Mouse (Mus musculus) Patski (cell line): ENCODE measurements at regions not wholly inside any gene's neighbourhood (a gene's known extent, or its start where the extent isn't known, plus 50 kb on each side); places are given as distances from the start of the nearest gene placed in this dataset.
"Not testable (repeated sequence)": the region's sequence is repeated elsewhere in the genome, so short reads cannot be mapped to it uniquely, and the experiment has no call there.

Experiments used
- ATAC-seq: fragments of 100-300 bp; one replicate; pipeline ENCODE4 v1.8.0; 2021
- CTCF ChIA-PET: fragments of 350-600 bp; sonication (Branson Sonifier 250); formaldehyde crosslinking; loops from one replicate; lab custom pipeline; 2022; ENCODE audit warnings: inconsistent platforms; lab: Charles Lee
- POLR2A ChIA-PET: fragments of 350-600 bp; sonication (Branson Sonifier 250); formaldehyde crosslinking; loops from one replicate; lab custom pipeline; 2022; ENCODE audit warnings: antibody characterized with exemption, inconsistent platforms; lab: Charles Lee
- DNase-seq: peaks from one replicate; pipeline ENCODE4 v3.0.0-alpha.2; 2011; ENCODE audit warnings: low read depth, low spot score
- H3K27me3 ChIP-seq: fragments of 371-371 bp; one replicate; pipeline ENCODE4 v1.5.1; 2021
- CTCF ChIP-seq: fragments of 100-300 bp; IDR thresholded peaks from one replicate; pipeline ENCODE4 v1.5.1; 2021
- in situ Hi-C: fragments of 300-500 bp; cut with MboI; formaldehyde crosslinking; loops from 3 replicates; pipeline ENCODE4 v1.11.1; 2018; ENCODE audit warnings: low pct_unique_long_range_greater_than_20kb, mixed read lengths

DNA sequence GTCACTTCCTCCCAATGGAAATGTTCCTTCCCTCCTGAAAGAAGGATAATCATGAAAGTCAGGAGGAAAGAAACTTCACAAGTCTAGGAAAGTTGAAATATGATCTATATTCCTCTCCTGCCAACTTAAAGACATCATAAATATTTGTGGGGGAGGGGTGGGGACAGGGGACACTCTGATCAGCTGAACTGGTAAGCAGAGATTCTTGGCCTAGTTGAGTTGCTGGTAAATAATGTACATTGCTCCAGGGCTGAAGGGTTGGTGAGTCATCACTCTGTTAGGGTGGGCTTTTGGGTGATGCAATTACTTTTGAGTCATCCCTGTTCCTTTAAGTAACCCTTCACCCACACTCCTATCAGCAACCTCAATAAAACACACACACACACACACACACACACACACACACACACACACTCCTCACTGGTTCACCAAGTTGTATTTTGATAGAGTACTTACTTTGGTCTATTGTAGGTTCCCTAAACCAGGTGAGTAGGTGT lies 56.0 kb downstream of the Ccdc71l start:
- no peak for DNase-seq
- CTCF ChIA-PET: no interaction called here
- no peak for ATAC-seq
- no peak for TF ChIP-seq CTCF
- H3K27me3 ChIP-seq: no peaks in the 10 kb centered on the region
- in situ Hi-C loops: no loop called here
- POLR2A ChIA-PET: no interaction called here

DNA sequence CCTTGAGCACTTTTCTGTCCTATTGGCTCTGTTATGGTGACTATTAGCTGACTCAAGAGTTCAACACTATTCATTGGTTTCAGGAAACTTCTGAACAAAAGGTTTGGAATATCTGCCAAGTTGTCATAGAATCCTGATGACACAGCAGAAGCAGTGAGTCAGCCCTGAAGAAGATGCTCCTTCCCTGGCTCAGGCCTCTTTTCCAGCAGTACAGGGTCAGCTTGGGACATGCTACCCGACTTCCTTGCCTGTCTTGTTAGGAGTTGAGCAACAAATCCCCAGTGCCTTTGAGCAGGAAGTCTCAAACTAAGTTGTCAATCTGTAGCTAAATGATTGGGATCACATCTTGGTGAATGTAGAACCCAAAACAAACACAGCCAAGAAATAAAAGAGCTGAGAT lies 56.6 kb downstream of the Ccdc71l start:
- no peak for ATAC-seq
- DNase-seq: no peak
- TF ChIP-seq CTCF: no peak
- in situ Hi-C loops: no loop called here
- ChIA-PET CTCF (no interaction called here), POLR2A (interaction anchor here (0.6 kb wide), 1 partner anchor 97 kb away, joined by 5 read pairs; no protein-coding TSS in a partner anchor)
- no peaks in the 10 kb centered on the region for H3K27me3 ChIP-seq

DNA sequence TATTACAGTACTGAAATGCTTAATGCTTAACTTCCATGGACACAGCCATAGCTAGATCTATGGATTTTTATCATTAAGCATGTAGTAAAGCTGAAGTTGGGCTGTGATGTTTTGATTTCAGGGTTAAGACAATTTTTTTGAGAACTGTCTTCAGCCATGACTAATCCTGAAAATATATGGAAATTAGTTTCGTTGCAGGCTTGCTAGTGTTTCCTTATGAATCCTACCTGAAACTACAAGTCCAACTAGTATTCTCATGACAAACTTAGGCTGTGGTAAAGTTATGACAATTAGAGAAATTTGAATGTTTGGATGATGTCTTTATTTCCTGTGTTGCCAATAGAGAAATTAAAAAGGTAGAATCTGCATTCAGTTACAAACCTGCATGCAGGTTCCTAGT lies 59.7 kb downstream of the Ccdc71l start:
- in situ Hi-C loops: no loop called here
- ATAC-seq (no peak), DNase-seq (no peak)
- no peaks in the 10 kb centered on the region for H3K27me3 ChIP-seq
- ChIA-PET CTCF (no interaction called here), POLR2A (no interaction called here)
- TF ChIP-seq CTCF: no peak

DNA sequence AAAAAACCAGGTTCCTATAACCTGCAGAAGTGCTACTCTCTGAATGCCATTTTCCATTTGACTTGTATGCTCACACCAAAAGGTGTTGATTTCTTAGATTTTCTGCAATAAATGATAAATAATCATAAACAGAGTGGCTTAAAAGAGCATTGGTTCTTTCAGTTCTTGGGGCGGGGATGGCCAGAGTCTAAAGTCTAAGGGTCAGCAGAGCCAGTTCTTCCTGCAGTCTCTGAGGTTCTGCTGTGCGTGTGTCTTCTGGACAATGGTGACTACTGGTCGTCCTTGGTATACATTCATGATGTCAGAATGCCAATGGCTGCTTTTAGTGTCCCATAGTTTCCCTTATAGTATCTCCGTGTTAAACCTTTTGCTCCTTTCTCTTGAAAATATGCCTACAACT lies 66.3 kb downstream of the Ccdc71l start:
- H3K27me3 ChIP-seq: no peaks in the 10 kb centered on the region
- POLR2A ChIA-PET: no interaction called here
- TF ChIP-seq CTCF: no peak
- no peak for DNase-seq
- CTCF ChIA-PET: no interaction called here
- ATAC-seq: no peak
- in situ Hi-C loops: no loop called here

DNA sequence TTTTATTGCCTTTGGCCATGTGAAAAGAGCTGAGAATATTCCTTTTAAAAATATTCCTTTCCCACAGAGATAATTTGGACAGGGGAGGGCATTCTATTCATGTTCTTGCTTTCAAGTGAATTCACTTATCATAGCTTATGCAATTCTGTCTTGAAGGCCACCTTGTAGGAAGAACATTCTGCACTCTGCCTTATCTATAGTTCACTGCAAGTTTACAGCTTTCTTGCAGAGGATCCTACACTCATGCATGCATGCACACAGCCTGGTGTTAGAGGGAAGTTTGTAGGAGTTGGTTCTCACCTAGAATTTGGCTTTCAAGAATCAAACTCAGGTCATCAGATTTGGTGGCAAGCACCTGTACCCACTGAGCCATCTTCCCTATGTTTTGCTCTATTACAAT lies 67.4 kb downstream of the Ccdc71l start:
- DNase-seq (no peak), ATAC-seq (no peak)
- CTCF ChIA-PET: no interaction called here
- POLR2A ChIA-PET: no interaction called here
- TF ChIP-seq CTCF: no peak
- no peaks in the 10 kb centered on the region for H3K27me3 ChIP-seq
- in situ Hi-C loops: no loop called here

DNA sequence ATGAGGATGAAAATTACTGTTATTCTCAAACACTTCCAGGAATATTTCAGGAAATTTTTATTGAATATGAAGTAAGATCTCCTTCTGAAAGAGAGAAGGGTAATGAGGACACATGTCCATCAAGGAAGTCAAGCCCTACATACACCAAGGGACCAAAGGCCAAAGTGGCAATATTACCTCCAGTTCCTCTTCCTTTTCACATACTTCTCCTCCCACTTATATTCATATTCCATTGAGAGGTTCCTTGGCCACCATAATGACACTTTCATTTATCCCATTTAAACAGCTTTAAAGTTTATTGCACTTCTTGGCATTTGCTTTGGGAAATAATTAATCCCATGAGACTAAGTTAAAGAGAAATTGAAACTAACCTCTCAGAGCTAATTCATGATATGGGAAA lies 70.9 kb downstream of the Ccdc71l start:
- DNase-seq: no peak
- ChIA-PET POLR2A (no interaction called here), CTCF (interaction anchor here (1.3 kb wide), 1 partner anchor 69 kb away, joined by 3 read pairs; no protein-coding TSS in a partner anchor)
- in situ Hi-C loops: no loop called here
- no peaks in the 10 kb centered on the region for H3K27me3 ChIP-seq
- ATAC-seq: no peak
- TF ChIP-seq CTCF: no peak

DNA sequence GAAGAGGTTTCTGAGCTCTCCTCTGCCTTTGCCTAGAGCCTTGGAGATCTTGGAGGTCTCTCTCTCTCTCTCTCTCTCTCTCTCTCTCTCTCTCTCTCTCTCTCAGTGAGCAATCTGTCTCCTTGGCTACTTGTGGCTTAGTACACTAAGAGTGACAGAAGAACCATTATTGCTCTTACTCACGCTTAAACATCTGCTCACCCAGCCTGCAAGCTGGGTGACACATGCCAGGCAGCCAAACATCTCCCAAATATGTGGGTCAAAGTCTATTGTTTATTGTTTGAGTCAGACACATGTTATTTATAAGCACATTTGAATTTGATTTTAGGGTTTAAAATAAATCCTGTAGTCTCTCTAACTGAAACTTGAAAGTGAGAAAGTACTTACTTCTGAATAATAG lies 72.7 kb downstream of the Ccdc71l start:
- no peak for DNase-seq
- H3K27me3 ChIP-seq: no peaks in the 10 kb centered on the region
- CTCF ChIA-PET: no interaction called here
- TF ChIP-seq CTCF: no peak
- in situ Hi-C loops: no loop called here
- POLR2A ChIA-PET: interaction anchor here (0.7 kb wide), 1 partner anchor 28 kb away, joined by 7 read pairs; no protein-coding TSS in a partner anchor
- peak; percentile 69 for ATAC-seq

DNA sequence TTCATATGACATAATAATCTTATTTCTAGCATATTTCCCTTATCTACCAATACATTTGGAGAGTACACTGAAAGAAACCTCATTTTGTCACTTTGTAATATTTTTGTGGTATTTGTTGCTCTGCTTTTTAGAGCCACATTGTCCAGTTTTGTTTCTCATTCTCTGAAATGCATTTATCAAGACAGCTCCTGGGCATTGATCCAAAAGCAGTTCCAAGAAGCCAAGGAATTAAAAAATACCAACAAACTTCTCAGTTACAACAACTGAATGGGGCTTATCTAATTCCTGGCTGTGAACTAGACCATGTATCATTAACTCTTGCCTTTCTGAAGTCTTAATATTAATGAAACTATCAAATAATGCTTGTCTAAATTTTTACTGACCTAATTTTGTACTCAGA lies 76.3 kb downstream of the Ccdc71l start:
- TF ChIP-seq CTCF: no peak
- POLR2A ChIA-PET: no interaction called here

DNA sequence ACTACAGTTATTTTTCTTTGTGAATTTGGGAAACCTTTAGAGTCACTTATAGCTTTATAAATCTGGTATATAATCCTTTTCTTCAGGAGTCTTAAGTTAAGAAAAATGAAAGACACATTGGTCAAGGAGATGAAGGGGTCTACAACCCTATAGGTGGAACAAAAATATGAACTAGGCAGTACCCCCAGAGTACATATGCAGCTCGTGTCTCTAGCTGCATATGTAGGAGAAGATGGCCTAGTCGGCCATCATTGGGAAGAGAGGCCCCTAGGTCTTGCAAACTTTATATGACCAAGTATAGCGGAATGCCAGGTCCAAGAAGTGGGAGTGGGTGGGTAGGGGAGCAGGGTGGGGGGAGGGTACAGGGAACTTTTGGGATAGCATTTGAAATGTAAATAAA lies 76.7 kb downstream of the Ccdc71l start:
- in situ Hi-C loops, ATAC-seq, H3K27me3 ChIP-seq, DNase-seq: not testable (repeated sequence)
- CTCF ChIA-PET: interaction anchor here (1.6 kb wide), 2 partner anchors 10 to 76 kb away, joined by 3 read pairs; no protein-coding TSS in a partner anchor
- POLR2A ChIA-PET: interaction anchor here (0.6 kb wide), 1 partner anchor 127 kb away, joined by 3 read pairs; no protein-coding TSS in a partner anchor

More for the DNA sequence above, 76.3 kb downstream of the Ccdc71l start:
- in situ Hi-C loops: no loop called here
- CTCF ChIA-PET: interaction anchor here (1.6 kb wide), 2 partner anchors 11 to 76 kb away, joined by 3 read pairs; no protein-coding TSS in a partner anchor
- H3K27me3 ChIP-seq: no peaks in the 10 kb centered on the region
- DNase-seq (no peak), ATAC-seq (no peak)

DNA sequence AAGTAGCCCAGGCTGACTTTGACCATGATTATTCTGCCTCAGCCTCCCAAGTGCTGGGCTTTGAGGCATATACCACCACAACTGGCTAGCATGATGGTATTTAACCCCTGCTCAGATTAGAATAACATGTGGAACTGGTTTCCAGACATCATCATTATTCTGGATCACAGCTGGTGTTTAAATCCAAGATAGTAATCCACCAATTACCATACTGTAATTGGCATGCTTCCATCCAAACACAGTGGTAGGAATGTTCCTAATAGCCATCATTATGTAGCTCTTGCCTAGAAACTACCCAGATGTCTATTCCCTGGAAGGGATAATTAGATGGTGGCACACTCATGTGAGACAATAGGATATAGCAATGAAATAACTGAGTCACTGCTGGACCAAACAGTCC lies 77.4 kb downstream of the Ccdc71l start:
- CTCF ChIA-PET: interaction anchor here (1.6 kb wide), 2 partner anchors 9 to 77 kb away, joined by 3 read pairs; no protein-coding TSS in a partner anchor
- DNase-seq: no peak
- no peaks in the 10 kb centered on the region for H3K27me3 ChIP-seq
- POLR2A ChIA-PET: interaction anchor here (0.6 kb wide), 1 partner anchor 126 kb away, joined by 3 read pairs; no protein-coding TSS in a partner anchor
- no peak for TF ChIP-seq CTCF
- ATAC-seq: no peak
- in situ Hi-C loops: no loop called here

DNA sequence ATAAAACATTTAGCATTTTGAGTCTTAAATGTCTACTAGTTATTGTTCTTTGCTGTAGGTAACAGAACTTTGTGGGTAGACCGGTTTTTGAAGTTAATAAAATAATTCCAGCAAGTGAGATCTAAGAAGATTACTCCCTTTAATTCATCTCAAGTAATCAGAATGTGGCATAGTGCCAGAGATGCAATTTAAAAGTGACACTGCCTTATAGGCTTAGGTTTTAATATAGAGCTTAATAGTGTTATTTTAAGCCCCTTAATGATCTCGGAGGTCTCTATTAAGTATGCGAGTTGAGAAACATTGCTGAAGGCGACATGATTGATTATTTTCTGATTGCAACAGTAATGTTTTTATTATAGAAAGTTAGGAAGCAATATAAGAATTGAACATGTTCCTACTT lies 78.3 kb downstream of the Ccdc71l start:
- no peaks in the 10 kb centered on the region for H3K27me3 ChIP-seq
- in situ Hi-C loops: no loop called here
- ChIA-PET POLR2A (no interaction called here), CTCF (no interaction called here)
- no peak for TF ChIP-seq CTCF
- ATAC-seq (no peak), DNase-seq (no peak)

DNA sequence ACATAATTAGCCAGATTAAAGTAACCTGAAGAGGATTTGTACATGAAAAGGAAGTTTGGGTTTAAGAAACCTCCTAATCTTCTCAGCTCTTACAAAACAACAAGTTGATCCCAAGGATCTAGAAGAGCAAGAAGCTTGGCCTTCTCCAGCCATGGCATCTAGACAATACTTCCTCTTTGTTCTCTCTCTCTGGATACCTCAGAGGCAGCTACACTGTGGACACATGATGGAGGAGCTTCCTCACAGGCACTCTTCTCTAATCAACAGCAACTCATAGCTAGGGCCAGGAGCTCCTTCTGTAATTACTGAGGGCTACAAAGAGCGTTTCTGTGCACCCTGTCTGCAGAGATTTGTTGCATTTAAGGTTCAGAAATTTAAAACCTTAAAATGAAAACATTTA lies 79.9 kb downstream of the Ccdc71l start:
- no peak for TF ChIP-seq CTCF

More for the DNA sequence above, 79.9 kb downstream of the Ccdc71l start:
- in situ Hi-C loops: no loop called here
- POLR2A ChIA-PET: no interaction called here
- H3K27me3 ChIP-seq: no peaks in the 10 kb centered on the region
- CTCF ChIA-PET: no interaction called here
- no peak for DNase-seq
- ATAC-seq: no peak
